Mouse (Mus musculus) MN1 (cell line): ENCODE measurements around the gene Prickle2.

Experiments used
- DNase-seq: peaks from one replicate; pipeline ENCODE4 v3.0.0-alpha.2; 2016; ENCODE audit warnings: low spot score

Gene Prickle2

DNA sequence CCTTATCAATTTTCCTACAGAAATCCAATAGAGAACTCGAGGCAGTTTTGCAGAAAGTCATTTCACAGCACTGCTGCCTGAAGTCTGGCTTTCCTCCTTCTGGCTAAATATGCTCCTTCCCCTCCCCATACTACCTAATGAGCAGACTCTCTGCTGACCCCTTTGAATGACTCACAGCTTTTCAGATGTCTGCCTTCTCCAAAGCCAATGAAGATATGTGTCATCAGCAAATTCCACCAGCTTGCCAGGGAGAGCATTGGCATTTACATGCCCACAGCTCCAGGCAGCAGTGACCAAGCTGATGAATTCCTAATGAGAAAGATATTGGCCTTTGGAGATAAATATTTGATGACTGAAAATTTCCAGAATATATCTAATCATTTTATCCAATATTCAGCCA lies 121.9 kb downstream of the Prickle2 start:
- peak; percentile 59 for DNase-seq

DNA sequence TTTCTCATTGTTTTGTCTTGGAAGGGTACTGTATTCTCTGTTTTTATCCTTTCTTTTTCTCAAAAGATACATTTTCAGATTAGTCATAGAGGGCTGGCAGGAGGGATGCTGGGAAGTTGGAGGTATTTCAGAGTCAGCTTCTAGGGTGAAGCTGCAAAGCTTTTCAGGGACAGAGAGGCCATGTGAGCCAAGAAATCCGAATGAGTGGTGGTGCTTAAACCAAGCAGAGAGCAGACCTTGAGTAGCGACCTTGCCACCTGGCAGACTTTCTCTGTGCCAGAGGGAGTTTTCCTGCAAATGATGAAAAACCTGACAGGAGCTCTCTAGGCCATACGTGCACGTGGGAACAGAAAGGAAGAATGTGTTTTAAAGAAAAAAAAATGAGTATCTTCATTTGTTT lies 130.7 kb downstream of the Prickle2 start:
- no peak for DNase-seq

DNA sequence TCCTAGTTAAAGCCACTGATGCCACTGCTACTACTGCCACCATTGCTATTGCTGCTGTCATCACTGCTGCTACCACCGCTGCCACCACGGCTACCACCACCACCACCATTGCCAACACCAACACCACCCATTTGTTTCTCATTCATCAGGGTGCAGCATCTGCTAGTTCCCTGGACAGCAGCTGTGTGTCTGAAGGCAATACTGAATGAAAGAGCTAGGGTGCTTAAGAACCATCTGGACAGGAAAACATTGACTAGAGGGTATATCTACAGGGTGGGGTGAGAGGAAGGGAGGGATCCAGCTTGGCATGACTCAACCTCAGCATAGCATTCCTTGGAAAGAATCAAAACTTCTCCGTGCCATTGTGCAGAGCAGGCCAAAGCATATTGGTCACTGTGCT lies 133.8 kb downstream of the Prickle2 start:
- no peak for DNase-seq

DNA sequence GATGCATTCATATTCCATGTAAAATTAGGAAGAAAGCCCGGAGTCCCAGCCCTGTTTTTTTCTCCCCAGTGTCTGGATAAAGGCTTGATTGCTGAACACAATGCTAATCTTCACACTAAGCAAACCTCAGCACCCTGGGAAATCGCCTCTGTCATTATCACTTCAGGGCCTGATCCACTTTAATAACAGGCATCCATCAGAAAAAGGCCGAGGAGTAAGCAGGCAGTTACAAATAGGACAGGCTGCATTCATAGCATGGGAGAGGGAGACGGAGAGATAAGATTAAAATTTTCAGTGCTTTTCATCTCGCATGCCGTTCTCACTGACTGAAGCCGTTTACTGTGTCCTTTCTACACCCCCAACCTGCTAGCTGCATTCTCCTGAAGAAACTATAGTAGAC lies 135.9 kb downstream of the Prickle2 start:
- no peak for DNase-seq

DNA sequence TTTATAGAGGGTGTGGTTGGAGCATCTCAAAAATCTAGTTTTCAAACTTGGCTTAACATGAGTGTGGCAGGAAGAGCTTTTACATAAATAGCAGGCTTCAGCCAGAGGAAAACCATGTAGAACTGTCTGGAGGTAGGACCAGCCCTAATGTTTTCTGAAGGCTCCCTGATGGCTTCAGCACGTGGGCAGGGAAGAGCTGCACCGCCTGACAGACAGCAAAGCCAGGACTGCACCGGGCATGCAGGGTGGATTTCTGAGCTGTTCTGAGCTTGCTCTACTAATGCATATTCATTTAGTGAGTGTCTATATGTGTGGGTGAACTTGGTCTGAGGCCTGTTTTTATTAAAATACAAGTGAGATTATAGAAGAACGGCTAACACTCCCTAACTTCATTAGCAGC lies 136.7 kb downstream of the Prickle2 start:
- DNase-seq: no peak

DNA sequence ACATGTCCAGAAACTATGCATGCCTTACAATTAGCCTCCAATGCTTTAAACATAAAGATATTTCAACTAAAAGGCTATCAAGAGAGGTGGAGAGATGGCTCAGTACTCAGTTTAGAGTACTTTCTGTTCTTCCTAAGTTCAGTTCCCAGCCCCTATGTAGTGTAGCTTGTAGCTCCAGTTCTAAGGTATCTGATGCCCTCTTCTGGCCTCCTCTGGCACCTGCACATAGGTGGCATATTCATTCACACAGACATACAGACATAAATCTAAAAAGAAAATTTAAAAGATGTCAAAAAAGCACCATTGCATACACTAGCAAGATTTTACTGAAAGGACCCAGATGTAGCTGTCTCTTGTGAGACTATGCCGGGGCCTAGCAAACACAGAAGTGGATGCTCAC lies 146.7 kb downstream of the Prickle2 start:
- no peak for DNase-seq

DNA sequence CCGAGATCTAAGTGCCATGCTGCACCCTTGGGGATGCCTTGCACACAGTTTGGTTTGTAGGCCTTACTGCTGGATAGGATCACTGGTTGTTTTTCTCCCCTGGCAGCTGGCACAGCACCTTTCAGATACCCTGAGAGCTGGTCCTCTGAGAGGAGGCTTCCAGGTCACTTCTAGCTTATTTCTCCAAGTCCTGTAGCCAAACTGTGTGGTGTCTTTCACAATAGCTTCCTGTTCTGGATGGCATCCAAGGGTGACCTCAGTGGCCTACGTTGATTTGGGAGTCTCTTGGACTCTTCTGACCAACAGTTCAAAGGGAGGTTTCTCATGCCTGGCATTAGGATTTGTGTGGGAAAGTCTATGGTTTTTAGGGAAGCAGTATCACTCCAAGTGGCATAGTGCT lies 150.3 kb downstream of the Prickle2 start:
- peak; percentile 58 for DNase-seq

DNA sequence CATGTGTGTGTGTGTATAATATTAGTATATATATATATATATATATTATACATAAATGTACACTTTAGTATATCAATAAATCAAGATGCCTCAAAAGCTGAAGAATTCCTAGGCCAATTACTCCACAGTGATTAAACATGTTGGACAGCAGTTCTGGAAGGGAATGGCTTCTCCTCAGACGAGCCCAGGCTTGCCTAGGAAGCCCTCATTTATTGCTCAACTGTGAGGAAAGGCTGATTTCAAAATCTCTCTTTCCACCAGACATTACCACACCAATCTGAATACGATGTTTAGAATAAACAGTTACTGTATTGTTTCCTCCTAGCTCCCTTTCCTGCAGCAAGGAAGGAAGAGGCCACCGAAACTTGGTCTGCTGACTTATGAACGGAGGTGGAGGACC lies 152.9 kb downstream of the Prickle2 start:
- DNase-seq: no peak

DNA sequence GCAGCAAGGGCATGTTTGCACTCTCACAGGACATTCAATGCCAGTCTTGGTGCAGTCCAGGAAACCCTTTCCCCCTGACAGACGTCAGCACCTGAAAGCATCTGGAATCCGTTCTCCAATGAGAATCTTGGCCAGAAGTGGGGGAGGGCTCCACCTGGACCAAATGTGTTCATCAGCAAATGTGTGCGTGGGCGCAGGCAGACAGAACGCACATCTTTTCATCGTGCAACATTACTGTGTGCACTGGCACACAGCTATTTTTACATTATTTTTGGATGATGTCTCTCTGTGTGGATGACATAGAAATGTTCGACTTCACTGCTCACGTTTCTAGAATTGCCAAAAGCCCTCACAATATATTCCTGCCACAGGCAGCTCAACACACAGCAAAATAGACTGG lies 156.7 kb downstream of the Prickle2 start:
- DNase-seq: no peak

DNA sequence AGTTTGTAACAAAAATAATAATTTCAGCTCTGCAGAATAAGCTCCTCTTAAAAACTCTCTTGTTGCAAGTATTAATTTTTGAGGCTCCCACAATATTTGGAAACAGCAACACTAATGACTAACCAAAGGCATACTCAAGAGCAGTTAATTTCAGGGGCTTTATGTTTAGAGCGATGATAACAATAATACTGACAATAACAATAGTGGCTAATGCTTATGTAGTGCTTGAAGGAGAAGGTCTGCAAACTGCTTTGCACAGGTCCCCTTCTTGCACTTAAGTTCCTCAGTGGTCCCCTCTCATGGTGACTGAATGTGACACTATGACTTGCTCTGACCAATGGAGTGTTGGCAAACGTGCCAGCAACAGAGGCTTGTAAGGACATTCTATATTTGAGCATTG lies 160.8 kb downstream of the Prickle2 start:
- no peak for DNase-seq

DNA sequence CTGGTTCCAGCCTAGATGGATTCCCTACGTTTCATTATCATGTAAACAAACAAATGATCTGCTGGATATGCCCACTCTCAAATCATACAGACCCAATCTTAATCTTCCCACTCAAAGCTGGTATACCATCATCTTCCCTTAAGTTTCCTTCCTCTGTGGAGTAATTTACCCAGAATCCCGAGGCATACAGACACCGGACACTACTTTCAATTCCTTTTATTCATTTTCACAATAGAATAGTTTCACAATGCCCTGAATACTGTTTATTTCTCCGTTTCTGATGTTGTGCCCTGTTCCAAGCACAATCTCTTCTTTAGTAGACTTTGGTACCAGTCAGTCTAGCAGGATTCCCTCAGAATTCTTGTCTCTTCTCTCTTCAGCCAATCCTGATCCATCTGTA lies 162.1 kb downstream of the Prickle2 start:
- no peak for DNase-seq

DNA sequence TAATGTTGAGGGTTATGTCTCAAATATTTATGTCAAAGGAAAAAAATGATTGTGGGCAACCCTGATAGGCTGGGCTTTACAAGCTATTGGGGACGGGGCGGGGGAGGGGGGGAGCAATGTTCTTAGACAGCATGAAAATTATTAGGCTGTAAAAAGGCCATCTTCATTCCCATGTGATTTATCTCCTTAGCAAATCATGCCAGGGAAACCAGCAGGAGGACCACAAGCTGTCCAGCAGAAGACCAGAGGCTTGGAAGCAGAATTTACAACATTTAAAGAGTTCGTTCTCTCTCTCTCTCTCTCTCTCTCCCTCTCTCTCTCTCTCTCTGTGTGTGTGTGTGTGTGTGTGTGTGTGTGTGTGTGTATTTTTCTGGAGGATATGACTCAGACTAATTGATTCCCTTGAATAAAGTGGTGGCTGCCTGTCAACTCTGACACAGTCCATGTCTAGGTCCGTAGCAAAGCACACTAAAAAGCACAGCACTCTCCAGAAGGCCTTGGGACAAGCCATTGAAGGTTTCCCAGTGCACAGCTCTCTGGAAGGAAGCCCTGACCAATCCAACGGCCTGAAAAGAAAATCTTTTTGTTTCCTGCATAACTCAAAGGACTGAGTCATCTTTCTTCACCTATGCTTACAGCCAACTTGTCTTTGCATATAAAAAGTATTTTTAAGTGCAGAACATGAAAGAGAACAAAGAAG lies 163.4 kb downstream of the Prickle2 start:
- peak; percentile 88 for DNase-seq

DNA sequence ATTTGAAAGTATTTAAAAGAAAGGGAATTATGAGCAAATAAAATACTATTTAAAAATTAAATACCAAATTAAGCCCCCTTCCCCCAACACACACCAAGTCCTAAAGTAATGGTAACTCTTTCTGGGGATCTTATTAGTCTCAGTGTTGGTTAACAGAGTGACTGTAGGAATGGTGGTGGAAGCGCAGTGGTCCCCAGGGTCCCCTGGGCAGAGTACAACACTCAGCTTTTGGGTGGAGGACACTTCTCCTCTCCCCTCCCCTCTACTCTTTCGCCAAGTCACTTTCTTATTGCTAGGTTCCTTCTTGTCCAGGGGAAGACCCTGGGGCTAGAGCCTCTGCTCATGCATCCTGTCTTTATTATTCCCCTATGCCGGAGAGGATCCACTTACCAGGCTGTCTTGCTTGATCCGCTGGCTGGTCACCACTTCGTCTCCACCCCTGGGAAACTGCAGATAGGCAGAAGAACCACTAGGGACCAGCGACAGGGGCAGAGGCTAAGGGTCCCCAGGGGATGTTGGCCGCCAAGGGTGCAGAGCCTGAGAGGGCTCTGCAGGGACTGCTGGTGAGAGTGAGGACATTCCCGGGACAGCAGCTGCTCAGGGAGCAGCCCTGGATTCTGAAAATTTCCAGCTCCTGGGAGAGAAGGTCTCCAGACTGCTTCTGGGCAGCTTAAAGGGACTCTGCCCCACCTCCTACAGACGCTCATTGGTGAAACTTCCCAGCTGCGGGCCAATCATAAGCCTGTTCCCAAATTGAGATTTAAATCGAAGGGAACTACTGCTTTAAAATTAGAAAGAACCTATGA lies 171.5 kb downstream of the Prickle2 start:
- DNase-seq: peak; percentile 73

DNA sequence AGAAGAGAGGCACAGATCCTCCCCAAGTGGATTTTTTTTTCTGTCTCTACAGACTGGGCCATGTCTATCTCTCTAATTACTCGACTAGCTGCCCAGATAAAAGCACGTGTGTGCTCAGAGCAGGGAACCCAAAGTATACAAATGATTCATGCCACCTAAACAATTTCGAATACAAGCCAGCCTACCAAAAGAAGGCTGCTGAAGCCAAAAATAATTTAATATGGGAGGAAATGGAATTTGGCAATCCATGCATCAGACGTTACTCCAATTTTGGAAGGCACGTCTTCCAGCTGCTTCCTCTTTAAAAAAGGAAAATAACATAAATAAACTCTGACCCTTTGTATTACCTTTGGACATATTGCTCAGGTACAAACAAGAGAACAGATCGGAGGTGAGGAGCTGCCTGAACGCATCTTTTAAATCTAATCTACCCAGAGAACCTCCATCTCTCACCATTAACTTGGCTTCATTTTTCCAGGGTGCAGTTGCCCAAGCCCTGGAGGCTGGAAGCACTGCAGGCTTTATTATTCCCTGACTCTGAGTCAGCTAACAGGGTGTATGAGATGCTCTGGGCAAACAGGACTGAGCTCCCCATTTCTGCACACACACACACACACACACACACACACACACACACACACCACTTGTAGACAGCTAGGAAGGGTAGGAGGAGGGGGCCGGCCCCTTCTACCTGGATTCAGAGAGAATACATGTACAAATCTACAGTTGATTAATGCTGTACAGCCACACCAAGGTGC lies 172.5 kb downstream of the Prickle2 start:
- DNase-seq: peak; percentile 12

DNA sequence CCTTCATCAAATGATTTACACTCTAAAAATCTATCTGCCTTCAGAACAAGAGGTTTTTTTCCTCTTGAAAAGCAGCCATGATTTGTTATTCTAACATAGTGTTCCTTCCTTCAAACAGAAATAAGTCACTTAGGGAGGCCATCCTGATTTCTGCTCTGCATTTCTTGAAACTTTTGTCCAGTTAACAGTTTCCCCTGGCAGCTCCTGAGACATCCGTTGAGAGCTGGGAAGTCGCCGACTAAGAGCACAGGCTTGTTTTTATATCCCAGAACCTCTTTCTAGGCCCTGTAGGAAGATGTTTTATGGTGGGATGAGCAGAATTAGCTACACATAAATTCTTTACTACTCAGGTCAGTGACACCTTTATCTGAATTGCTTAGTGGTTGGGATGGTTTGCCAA lies 173.1 kb downstream of the Prickle2 start:
- peak; percentile 15 for DNase-seq

DNA sequence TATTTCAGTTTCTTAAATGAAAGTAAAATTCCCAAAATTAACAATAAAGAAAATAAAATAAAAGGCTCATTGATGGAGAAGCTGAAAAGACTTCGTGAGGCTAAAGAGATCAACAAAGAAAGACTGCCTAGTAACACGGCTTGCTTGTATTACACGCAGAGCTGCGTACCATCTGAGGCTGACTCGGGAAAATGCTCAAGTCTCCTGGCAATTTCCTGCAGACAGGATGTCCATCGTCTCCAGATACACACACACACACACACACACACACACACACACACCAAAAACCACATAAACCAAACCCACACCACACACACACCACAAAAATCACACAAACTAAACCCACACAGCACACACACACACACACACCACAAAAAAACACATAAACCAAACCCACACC lies 173.6 kb downstream of the Prickle2 start:
- DNase-seq: no peak

DNA sequence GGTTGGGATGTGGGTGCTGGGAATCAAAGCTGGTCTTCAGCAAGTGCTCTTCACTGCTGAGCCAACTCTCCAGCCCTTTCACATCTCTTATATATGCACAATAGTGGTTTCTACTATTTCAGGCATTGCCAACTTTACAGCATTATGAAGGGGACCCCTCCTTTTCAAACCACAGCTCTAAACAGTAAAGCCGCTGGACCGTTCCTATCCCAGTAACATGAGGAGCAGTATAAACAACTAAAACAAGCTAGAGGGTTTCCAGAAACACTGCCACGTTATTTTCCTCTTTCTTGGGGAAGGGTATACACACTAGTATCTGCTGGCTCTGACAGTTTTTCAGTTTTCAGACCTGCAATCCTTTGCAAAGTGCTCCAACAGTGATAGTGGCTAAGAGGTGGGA lies 179.7 kb downstream of the Prickle2 start:
- no peak for DNase-seq

DNA sequence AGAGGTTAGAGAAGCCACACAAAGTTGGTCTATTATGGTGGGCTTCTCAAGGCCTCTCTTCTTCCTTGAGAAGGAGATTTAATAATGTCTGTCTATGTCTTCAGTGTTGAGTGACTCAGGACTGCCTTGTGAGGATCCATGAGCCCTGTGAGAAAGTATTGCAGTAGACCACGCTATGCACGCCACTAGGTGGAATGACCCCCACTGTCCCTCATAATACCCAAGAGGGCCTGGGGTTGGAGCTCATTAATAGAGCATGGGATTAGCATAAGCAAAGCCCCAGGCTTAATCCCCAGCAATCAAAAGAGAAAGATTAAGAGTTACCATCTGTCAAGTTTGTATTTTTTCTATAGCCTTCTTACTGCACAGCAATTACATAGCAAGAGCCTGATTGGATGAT lies 180.3 kb downstream of the Prickle2 start:
- no peak for DNase-seq

DNA sequence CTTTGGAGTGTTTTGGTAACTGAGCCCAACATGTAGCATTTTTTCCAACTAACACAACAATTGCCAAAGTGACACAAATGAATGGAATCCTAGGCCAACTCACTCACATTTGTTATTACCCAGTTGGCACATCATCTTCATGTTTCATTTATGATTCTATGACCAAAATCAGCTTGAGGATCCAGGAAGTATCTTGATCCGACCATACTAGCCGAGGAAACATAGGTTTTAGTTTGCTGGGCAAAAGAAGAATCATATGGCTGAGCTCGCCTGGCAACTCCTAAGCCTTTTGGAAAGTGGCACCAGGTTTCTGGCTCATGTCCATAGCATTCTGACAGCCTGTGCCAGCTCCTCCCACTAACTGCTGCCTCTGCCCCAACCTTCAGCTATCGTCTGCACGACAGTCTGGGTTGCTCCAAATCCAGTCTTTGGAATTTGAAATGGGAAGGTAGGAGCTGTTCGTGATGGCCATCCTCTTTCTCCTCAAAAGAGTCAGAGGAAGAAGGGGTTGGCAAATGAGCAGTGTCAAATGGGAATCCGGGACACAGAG lies 184.4 kb downstream of the Prickle2 start:
- DNase-seq: peak; percentile 56

DNA sequence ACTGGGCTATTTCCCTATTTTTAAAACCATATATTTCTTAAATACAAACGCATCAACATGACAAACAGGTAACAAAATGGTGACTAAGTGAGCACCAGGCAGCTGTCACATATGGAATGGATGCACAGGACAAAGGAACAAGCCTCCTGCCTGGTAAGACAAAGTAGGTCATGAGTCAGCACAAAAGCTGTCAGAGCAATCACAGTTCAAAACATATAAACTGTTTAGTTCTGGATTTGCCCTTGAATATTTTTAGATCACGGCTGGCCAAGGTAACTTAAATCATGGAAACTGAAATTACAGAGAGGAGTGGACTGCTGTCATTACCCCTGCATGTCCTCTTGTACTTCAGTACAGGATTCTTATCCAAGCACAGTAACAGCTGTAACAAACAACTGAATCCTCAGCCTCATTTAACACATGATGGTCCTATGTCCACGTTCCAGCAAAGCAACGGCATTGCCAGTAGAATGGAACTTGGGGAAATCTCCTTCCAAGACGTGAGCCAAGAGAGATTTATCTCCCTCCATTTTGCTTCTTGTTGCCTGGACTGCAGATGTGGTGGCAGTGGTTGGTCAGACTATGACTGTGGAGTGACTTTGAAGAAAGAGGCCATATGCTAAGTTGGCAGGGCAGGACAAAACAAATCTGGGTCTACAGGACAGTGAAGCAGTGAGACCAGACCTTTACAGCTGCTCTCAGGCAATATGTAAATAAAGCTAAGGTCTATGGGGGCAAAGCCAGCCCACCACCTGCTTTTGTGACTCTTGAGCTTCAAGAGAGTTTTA lies 185.7 kb downstream of the Prickle2 start:
- DNase-seq: no peak

DNA sequence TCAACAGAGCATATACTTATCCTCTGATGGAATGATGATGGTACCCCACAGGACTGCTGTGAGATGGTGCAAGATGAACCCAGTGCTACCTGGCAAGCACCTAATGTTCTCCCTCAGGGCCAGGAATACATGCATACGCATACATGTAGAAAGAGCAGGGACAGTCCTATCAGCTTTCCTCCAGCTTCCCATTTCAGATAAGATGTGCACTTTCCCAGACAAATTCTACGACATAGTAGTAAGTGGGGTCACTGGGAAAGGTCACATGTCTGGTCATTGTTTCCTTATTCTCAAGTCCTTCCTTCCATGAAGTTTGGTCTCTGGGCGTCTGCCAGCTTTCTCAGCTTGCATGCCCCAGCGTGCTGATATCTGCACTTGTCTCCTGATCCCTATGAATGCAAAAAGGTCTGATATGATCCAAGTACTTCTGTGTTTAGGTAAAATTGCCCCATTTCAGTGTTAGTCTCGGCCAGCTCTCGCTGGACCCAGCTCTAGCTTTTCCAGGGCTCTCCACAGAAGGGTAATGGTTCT lies 187.5 kb downstream of the Prickle2 start:
- no peak for DNase-seq

DNA sequence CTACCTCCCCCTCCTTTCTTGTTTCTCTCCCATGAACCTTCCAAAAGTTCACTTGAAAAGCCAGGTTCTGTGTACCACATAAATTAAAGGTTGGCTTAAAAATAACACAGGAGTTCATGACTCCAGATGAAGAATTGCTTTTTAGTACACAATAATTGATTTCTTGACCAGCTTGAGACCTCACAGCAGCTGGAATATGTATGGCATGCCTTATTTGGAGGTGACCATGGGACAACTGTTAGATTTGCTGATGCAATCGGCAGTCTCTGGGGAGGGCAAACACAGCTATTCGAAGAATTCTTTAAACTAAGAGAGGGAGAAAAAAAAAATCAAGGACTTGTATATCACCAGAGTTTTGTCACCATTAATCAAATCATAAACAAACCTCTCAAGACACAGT lies 189.0 kb downstream of the Prickle2 start:
- DNase-seq: no peak
